Mouse (Mus musculus) embryonic stem cell, embryonic (primary cell): ENCODE measurements around the gene Cyp4f17.
"Not testable (repeated sequence)": the region's sequence is repeated elsewhere in the genome, so short reads cannot be mapped to it uniquely, and the experiment has no call there.

Experiments
- CTCF ChIA-PET, 4 experiments: fragments of 300-600 bp in 2 of 4; fragments of 350-600 bp in 2 of 4; sonication (Branson Sonifier 250); formaldehyde crosslinking; loops; one replicate each; lab custom pipeline; 2022; ENCODE audit warnings: inconsistent platforms in 2 of 4; lab: Charles Lee
- POLR2A ChIA-PET, 4 experiments: fragments of 300-600 bp in 2 of 4; fragments of 350-600 bp in 2 of 4; sonication (Branson Sonifier 250); formaldehyde crosslinking; loops; one replicate each; lab custom pipeline; 2022; ENCODE audit warnings: antibody characterized with exemption in 4 of 4, inconsistent platforms in 1 of 4; lab: Charles Lee

The Cyp4f17 gene

DNA sequence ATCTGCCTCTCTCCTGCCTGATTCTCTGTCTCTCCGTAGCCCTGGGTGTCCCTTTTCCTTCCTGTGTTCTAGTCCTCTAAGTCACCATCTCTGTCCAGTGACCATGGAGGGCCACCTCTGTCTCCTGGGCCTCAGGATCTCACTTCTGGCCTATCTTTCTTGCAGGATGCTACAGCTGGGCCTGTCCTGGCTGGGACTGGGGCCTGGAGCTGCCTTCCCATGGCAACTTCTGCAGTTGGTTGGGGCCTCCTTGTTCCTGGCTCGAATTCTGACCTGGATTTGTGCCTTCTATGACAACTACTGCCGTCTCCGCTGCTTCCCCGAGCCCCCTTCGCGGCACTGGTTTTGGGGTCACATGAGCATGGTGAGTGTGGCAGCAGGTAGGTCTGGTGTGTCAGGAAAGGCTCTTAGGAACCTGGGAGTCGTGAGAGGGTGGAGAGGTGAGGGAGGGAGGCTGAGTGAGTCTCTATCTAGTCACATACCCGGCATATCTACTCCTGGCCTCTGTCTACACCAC lies 937 bp downstream of the Cyp4f17 start:
- ChIA-PET CTCF (no interaction called here), POLR2A (interaction anchor here (0.6 to 2.8 kb wide), 28 partner anchors 9 to 1449 kb away, joined by 3 to 20 read pairs (median 4); partner anchors contain the start of genes Akap8l (in 1 of the 4), Rps18 (in 1 of the 4), Vps52 (in 1 of the 4) and Wiz (in 1 of the 4))

DNA sequence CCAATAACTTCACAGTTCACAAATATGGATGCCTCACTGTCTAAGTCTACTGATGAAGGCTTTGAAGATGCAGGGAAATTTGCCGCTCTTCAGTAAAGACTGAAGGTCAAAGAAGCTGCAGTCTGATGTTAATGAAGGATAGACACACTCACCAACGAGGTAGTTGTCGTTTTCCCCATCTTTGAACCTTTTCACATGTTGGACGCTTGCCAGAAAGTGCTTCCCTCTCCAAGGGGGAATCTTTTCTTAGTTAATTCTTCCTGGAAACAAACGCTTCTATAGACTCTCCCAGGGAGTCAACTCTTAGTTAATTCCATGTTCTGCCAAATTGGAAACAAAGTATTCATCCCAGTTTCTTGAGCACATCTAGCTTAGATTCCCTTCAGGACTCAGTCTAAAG lies 10.3 kb downstream of the Cyp4f17 start:
- ChIA-PET CTCF (interaction anchor here in 1 of 4 experiments (0.6 kb wide), 1 partner anchor 27 kb away, joined by 3 read pairs; no protein-coding TSS in a partner anchor), POLR2A (no interaction called here)

DNA sequence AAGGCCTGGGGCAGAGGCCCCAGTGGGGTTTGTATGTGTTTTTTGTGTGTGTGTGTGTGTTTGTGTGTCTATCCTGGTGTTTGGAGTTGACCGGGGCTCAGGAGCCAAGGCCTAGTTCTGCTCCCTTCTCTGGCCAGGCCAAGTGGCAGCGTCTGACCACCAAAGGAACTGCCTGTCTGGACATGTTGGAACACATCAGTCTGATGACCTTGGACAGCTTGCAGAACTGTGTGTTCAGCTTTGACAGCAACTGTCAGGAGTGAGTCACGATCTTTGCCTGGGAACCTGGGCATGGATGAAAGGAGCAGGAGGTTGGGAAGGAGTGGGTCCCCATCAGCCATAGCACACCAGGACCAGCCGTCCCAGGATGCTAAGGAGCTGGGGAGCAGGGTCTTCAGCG lies 16.1 kb downstream of the Cyp4f17 start:
- POLR2A ChIA-PET, result interaction anchor here in 3 of 4 experiments (0.8 to 1.8 kb wide), 6 partner anchors 15 to 425 kb away, joined by 3 to 10 read pairs (median 4); partner anchors contain the start of genes Cyp4f17 (in 2 of the 3), Cyp4f13 (in 1 of the 3) and Zfp799 (in 1 of the 3)
- CTCF ChIA-PET, result interaction anchor here in 1 of 4 experiments (1.9 kb wide), 1 partner anchor 30 kb away, joined by 4 read pairs; no protein-coding TSS in a partner anchor

GRCm38 (mm10) chr17:32522386-32522785 lies 16.5 kb downstream of the Cyp4f17 start:
- CTCF ChIA-PET, result interaction anchor here in 1 of 4 experiments (1.9 kb wide), 1 partner anchor 30 kb away, joined by 4 read pairs; no protein-coding TSS in a partner anchor
- POLR2A ChIA-PET, result interaction anchor here in 3 of 4 experiments (0.5 to 1.8 kb wide), 6 partner anchors 16 to 779 kb away, joined by 3 to 10 read pairs (median 3); partner anchors contain the start of genes Cyp4f13 (in 1 of the 3) and Cyp4f17 (in 1 of the 3)

DNA sequence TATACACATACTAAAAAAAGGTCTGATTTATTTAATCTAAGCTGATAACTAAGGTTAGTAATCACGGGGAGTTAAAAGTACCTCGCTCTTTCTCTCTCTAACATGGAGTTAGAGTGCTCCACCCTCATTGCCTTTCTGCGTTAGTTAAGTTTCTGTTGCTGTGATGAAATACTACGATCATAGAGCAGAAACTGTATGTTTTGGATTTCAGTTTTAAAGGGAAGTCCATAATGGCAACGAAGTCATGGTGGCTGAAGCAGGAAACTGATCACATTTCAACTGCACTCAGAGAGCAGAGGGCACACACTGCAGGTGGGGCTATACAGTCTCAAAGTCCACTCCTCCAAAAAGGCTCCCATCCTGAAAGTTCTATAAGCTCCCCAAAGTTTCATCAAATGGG lies 17.0 kb downstream of the Cyp4f17 start:
- ChIA-PET CTCF (interaction anchor here in 1 of 4 experiments (1.9 kb wide), 1 partner anchor 30 kb away, joined by 4 read pairs; no protein-coding TSS in a partner anchor), POLR2A (interaction anchor here in 3 of 4 experiments (0.5 to 1.8 kb wide), 6 partner anchors 16 to 780 kb away, joined by 3 to 10 read pairs (median 3); partner anchors contain the start of genes Cyp4f13 (in 1 of the 3) and Cyp4f17 (in 1 of the 3))

GRCm38 (mm10) chr17:32523895-32524294 lies 18.0 kb downstream of the Cyp4f17 start:
- ChIA-PET CTCF (interaction anchor here in 1 of 4 experiments (1.9 kb wide), 1 partner anchor 32 kb away, joined by 4 read pairs; no protein-coding TSS in a partner anchor), POLR2A (interaction anchor here in 1 of 4 experiments (0.6 kb wide), 1 partner anchor 10 kb away, joined by 6 read pairs; no protein-coding TSS in a partner anchor)

GRCm38 (mm10) chr17:32526341-32526740 lies 20.5 kb downstream of the Cyp4f17 start:
- CTCF ChIA-PET, result interaction anchor here in 1 of 4 experiments (1.1 kb wide), 1 partner anchor 154 kb away, joined by 5 read pairs; no protein-coding TSS in a partner anchor
- POLR2A ChIA-PET, result interaction anchor here in 2 of 4 experiments (0.7 to 1.3 kb wide), 4 partner anchors 9 to 421 kb away, joined by 3 to 4 read pairs (median 3); partner anchors contain the start of gene Cyp4f13 (in 1 of the 2)

DNA sequence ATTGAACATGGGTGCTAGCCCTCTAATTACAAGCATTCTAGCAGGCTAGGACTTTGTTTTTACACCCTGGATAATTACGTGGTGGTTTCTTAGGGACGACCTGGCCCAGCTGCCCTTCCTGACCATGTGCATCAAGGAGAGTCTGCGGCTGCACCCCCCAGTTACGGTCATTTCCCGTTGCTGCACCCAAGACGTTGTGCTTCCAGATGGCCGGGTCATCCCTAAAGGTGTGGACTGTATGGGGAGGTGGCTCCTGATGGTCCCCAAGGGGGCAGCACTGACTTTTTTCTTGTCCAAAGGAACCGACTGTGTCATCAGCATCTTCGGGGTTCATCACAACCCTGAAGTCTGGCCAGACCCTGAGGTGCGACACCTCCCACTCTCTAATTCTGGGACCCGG lies 21.9 kb downstream of the Cyp4f17 start:
- ChIA-PET CTCF (interaction anchor here in 1 of 4 experiments (0.6 kb wide), 1 partner anchor 1577 kb away, joined by 3 read pairs; no protein-coding TSS in a partner anchor), POLR2A (interaction anchor here in 2 of 4 experiments (1.2 to 1.6 kb wide), 3 partner anchors 14 to 420 kb away, joined by 4 to 10 read pairs (median 4); partner anchors contain the start of genes Cyp4f13 (in 1 of the 2) and Cyp4f17 (in 1 of the 2))

DNA sequence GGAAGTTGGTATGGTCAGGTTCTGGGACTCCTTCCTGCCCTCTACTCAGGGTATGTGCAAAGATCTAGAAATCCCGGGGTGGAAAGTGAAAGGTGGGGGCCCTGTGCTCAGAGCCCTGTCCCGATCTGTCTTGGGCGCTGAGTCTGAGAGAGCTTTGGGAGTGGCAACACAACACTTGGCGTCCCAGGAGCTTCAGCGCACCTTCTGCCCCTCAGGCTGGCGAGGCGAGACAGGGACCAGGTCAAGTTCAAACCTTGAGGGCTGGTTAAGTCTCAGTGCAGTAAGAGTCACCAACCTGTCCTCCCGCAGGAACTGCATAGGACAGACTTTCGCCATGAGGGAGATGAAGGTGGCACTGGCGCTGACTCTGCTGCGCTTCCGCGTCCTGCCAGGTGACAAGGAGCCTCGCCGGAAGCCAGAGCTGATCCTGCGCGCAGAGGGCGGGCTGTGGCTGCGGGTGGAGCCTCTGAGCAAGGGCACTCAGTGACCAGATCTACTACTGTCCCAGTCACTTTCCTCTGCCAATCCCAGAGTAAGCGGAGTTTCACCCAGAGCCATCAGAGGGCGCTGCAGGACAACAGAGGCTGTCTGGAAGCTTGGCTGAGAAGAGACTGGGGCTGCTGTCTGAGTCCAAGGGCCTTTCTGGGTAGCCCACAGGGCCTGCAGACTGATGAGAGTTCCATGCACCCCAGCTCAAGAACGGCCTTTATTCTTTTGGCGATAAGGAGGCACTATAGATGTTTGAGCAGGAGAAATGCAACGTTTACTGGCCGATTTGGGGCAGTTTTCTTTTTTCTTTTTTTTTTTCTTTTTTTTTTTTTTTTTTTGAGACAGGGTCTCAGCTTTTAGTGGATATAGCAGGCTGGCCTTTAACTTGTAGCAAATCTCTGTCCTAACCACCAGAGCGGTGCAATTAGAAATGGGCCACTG lies 22.8 kb downstream of the Cyp4f17 start:
- POLR2A ChIA-PET, result interaction anchor here (0.6 to 1.6 kb wide), 14 partner anchors 9 to 804 kb away, joined by 3 to 10 read pairs (median 3); partner anchors contain the start of genes Cyp4f17 (in 2 of the 4), Cyp4f13 (in 1 of the 4) and Zfp952 (in 1 of the 4)
- CTCF ChIA-PET, result interaction anchor here (0.6 to 1.7 kb wide), 23 partner anchors 23 to 1578 kb away, joined by 3 to 17 read pairs (median 3); partner anchors contain the start of genes Zfp472 (in 1 of the 4) and Zfp952 (in 1 of the 4)

DNA sequence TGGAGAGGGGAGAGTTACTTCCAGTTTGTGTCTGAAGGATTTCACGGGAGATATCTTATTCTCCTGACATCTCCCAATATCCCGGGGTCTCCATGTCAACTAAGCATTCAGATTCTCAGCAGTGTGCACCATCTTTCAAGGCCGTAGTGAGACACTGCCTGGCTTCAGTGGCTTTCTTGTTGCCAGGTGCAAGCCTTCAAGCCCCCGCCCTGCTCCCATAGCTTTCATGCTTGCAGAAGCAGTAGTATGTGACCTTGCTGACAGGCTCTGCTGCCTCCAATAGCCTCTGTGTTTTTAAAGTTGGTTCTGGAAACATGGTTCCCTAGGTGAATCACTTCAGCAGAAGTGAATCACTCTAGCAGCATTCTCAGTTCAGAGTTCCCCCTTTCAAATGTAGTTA lies 26.5 kb downstream of the Cyp4f17 start:
- CTCF ChIA-PET, result not testable (repeated sequence)

DNA sequence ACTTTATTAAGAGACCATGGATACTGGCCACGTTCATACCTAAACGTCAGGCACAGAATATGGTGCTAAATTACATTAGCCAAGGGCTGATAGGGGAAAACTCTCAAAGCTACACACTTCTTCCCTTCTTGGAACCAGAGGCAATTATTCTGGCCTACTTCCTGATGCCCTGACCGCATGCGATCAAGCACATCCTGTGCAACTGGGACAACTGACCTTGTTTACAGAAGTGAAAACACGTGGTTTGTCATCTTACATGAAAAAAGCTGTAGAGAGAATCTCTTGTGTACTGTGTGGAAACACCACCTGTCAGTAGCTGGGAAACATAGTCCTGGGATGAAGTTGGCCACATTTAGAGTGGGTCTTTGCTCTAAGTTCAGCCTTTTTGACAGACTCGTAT lies 28.2 kb downstream of the Cyp4f17 start:
- POLR2A ChIA-PET, result interaction anchor here in 3 of 4 experiments (0.7 to 1.5 kb wide), 3 partner anchors 8 to 146 kb away, joined by 3 to 20 read pairs (median 6); no protein-coding TSS in a partner anchor
- CTCF ChIA-PET, result interaction anchor here in 2 of 4 experiments (0.7 kb wide), 2 partner anchors 11 to 45 kb away, joined by 4 read pairs; no protein-coding TSS in a partner anchor

More for the DNA sequence above, 26.5 kb downstream of the Cyp4f17 start:
- POLR2A ChIA-PET, result interaction anchor here in 3 of 4 experiments (0.6 to 1.4 kb wide), 5 partner anchors 26 to 209 kb away, joined by 3 to 5 read pairs (median 3); partner anchors contain the start of gene Cyp4f17 (in 1 of the 3)

DNA sequence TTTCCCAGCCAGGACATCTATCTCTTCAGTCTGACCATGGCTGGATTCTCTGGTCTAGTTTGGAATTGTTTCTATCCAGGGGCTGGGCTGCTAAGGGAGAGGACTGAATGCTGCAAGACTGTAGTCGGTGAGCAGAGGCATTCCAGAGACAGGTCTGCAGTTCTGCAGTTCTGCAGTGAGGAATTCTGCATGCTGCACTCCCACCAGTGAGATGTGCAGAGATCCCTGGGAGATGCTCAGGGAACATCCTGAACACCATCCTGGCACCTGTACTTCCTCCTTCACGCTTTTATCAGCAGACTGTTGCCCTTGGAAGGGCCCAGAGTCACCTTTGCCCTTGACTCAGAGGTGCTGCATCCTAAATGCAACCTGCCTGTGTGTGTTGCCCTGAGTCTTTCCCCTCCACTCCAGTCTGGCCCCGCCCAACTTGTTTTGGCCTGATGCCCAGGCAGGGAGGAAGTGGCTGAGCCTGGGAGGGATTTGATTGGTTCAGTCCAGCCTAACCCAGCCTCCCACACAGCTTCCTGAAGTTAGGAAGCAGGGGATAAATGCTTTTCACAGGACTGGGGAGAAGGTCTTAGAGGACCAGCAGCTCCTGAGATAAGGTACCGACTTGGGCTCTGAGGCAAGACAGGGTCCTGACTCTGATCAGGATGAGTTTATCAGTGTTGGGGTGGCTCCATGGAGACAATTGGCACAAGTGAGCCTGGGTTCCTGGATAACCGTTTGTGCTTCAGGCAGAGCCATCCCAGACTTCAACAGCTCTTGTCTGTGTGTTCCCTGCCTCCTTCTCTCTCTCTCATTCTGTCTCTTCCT lies 30.4 kb downstream of the Cyp4f17 start, which contains the start of gene Cyp4f16:
Cyp4f16 (plus strand) TSS at position 508 of the 816 bp plus-strand sequence.
- CTCF ChIA-PET, result not testable (repeated sequence)
- POLR2A ChIA-PET, result interaction anchor here in 1 of 4 experiments (0.7 to 0.8 kb wide), 2 partner anchors 85 to 146 kb away, joined by 3 to 4 read pairs; partner anchors contain the start of gene Cyp4f37

- POLR2A ChIA-PET, result interaction anchor here in 1 of 4 experiments (0.7 to 0.8 kb wide), 2 partner anchors 84 to 145 kb away, joined by 3 to 4 read pairs; partner anchors contain the start of gene Cyp4f37
- CTCF ChIA-PET, result no interaction called here
These were observed 31.0 kb downstream of the Cyp4f17 start for GRCm38 (mm10) chr17:32536867-32537250.

- CTCF ChIA-PET, result interaction anchor here in 1 of 4 experiments (0.6 kb wide), 1 partner anchor 11 kb away, joined by 4 read pairs; no protein-coding TSS in a partner anchor
These were observed 38.9 kb downstream of the Cyp4f17 start for GRCm38 (mm10) chr17:32544792-32545191.

GRCm38 (mm10) chr17:32550377-32550776 lies 44.5 kb downstream of the Cyp4f17 start:
- ChIA-PET CTCF (interaction anchor here in 3 of 4 experiments (0.6 to 2.3 kb wide), 7 partner anchors 85 to 442 kb away, joined by 3 to 9 read pairs (median 3); partner anchors contain the start of genes Zfp472 (in 1 of the 3) and Zfp952 (in 1 of the 3)), POLR2A (interaction anchor here in 1 of 4 experiments (0.7 kb wide), 1 partner anchor 86 kb away, joined by 3 read pairs; no protein-coding TSS in a partner anchor)

More at GRCm38 (mm10) chr17:32544792-32545191, 38.9 kb downstream of the Cyp4f17 start:
- POLR2A ChIA-PET, result not testable (repeated sequence)
